Mouse (Mus musculus) limb, embryonic 14.5 days (tissue): ENCODE measurements around the gene Frmd4b. TPM values are rescaled to one million over a fixed set of nuclear protein-coding genes. Genes with fewer than 3 reads are reported as not detected.

Experiments used
- ATAC-seq: fragments of 200-750 bp; cut with Nextera tagmentation; 2 replicates; pipeline ENCODE4 v1.8.0; 2017; ENCODE audit warnings: low read depth, moderate number of reproducible peaks, moderate TSS enrichment; ENCODE audit not compliant: low FRiP score
- DNase-seq: peaks from one replicate; pipeline ENCODE4 v3.0.0-alpha.2; 2015; ENCODE audit warnings: low spot score
- H3K27ac ChIP-seq: fragments of 300-500 bp; sonication (generic); replicated peaks from 2 replicates; pipeline ENCODE4 v1.5.1; 2014; ENCODE audit warnings: low read depth, mild to moderate bottlenecking, low read length, moderate library complexity, mixed read lengths
- H3K27me3 ChIP-seq: fragments of 300-500 bp; sonication (generic); 2 replicates; pipeline ENCODE4 v1.6.1; 2014; ENCODE audit warnings: low read length, mixed read lengths; ENCODE audit not compliant: control insufficient read depth, insufficient read depth
- H3K36me3 ChIP-seq: fragments of 300-500 bp; sonication (generic); 2 replicates; pipeline ENCODE4 v1.6.1; 2014; ENCODE audit warnings: mild to moderate bottlenecking, low read length, moderate library complexity, mixed read lengths; ENCODE audit not compliant: control insufficient read depth, insufficient read depth
- H3K4me1 ChIP-seq: fragments of 300-500 bp; sonication (generic); 2 replicates; pipeline ENCODE4 v1.6.1; 2014; ENCODE audit warnings: antibody characterized with exemption, low read length, mixed read lengths; ENCODE audit not compliant: control insufficient read depth, insufficient read depth
- H3K4me2 ChIP-seq: fragments of 300-500 bp; sonication (generic); replicated peaks from 2 replicates; pipeline ENCODE4 v1.6.1; 2014; ENCODE audit warnings: low read depth, mild to moderate bottlenecking, low read length, moderate library complexity; ENCODE audit not compliant: severe bottlenecking
- H3K4me3 ChIP-seq: fragments of 300-500 bp; sonication (generic); replicated peaks from 2 replicates; pipeline ENCODE4 v1.5.1; 2014; ENCODE audit warnings: low read length
- H3K9ac ChIP-seq: fragments of 300-500 bp; sonication (generic); 2 replicates; pipeline ENCODE4 v1.6.1; 2014; ENCODE audit warnings: mild to moderate bottlenecking, low read depth, low read length, moderate library complexity; ENCODE audit not compliant: severe bottlenecking
- H3K9me3 ChIP-seq: fragments of 300-500 bp; sonication (generic); 2 replicates; pipeline ENCODE4 v1.6.1; 2016; ENCODE audit warnings: low read length; ENCODE audit not compliant: control insufficient read depth
- POLR2A ChIP-seq: fragments of 200-500 bp; IDR thresholded peaks from 2 replicates; pipeline ENCODE4 v1.8.0; 2012; ENCODE audit warnings: inconsistent platforms, mild to moderate bottlenecking, moderate library complexity, borderline replicate concordance; ENCODE audit not compliant: insufficient read depth, insufficient read length; ENCODE audit errors: extremely low read depth
- WGBS: fragments of 180-500 bp; shearing (Covaris S2); extraction: QIAGEN DNeasy Blood & Tissue Kit; methylation state at CpG from one replicate; pipeline ENCODE4 v1.1.7; 2014; 5-methylcytosine and 5-hydroxymethylcytosine counted together
- polyA plus RNA-seq, 2 experiments: library from polyadenylated mRNA; depleted of rRNA in 1 of 2; stranded (reverse) in 1 of 2; unstranded in 1 of 2; fragments of >200 nt; fragmentation: Nextera tagmentation in 1 of 2; extraction: Ambion mirVana in 1 of 2; gene quantifications; 2 replicates each; pipeline versions ENCODE4 v1.2.1 to v1.2.3; 2012 to 2014

Gene Frmd4b
- polyA plus RNA-seq, 2 experiments: 13.9 to 14.1 TPM

- Histone ChIP-seq H3K27ac (no peak overlapping the region), H3K4me1 (0 out of 2 replicates have a peak, but pooled peaks cover 19% of the 10 kb centered on the region), H3K4me2 (peak overlapping the region; percentile 19; the same call in 1 of the 2 replicates), H3K27me3 (no peaks in the 10 kb centered on the region), H3K9ac (no peak overlapping the region), H3K9me3 (no peaks in the 10 kb centered on the region), H3K36me3 (no peaks in the 10 kb centered on the region), H3K4me3 (no peak overlapping the region)
- ATAC-seq (no peak), DNase-seq (peak; percentile 40)
- 33% methylated on average over 4 of the region's 4 CpGs for WGBS
- no peak for TF ChIP-seq POLR2A
These were observed 341.0 kb downstream of the Frmd4b start for GRCm38 (mm10) chr6:97276366-97276765.

- Histone ChIP-seq H3K36me3 (no peaks in the 10 kb centered on the region), H3K4me1 (0 out of 2 replicates have a peak, but pooled peaks cover 19% of the 10 kb centered on the region), H3K27ac (no peak overlapping the region), H3K9ac (no peak overlapping the region), H3K9me3 (no peaks in the 10 kb centered on the region), H3K4me2 (0 out of 2 replicates have a peak overlapping the region, but pooled peaks have one; percentile 19), H3K27me3 (no peaks in the 10 kb centered on the region), H3K4me3 (no peak overlapping the region)
- no peak for TF ChIP-seq POLR2A
- ATAC-seq (no peak), DNase-seq (no peak)
- 38% methylated on average over 4 of the region's 4 CpGs for WGBS
These were observed 341.6 kb downstream of the Frmd4b start for GRCm38 (mm10) chr6:97275760-97276159.

GRCm38 (mm10) chr6:97273777-97274176 lies 343.6 kb downstream of the Frmd4b start:
- DNase-seq (no peak), ATAC-seq (no peak)
- Histone ChIP-seq H3K9me3 (no peaks in the 10 kb centered on the region), H3K9ac (no peak overlapping the region), H3K27me3 (no peaks in the 10 kb centered on the region), H3K4me1 (0 out of 2 replicates have a peak, but pooled peaks cover 19% of the 10 kb centered on the region), H3K36me3 (no peaks in the 10 kb centered on the region), H3K4me3 (no peak overlapping the region), H3K27ac (no peak overlapping the region), H3K4me2 (no peak overlapping the region)
- 86% methylated on average over 3 of the region's 3 CpGs for WGBS
- no peak for TF ChIP-seq POLR2A

GRCm38 (mm10) chr6:97273058-97273710 lies 344.2 kb downstream of the Frmd4b start:
- no peak for TF ChIP-seq POLR2A
- no peak overlapping the region for H3K9ac ChIP-seq
- no peaks in the 10 kb centered on the region for H3K27me3 ChIP-seq
- H3K9me3 ChIP-seq: no peaks in the 10 kb centered on the region
- no peak overlapping the region for H3K27ac ChIP-seq
- no peaks in the 10 kb centered on the region for H3K36me3 ChIP-seq
- 0 out of 2 replicates have a peak, but pooled peaks cover 15% of the 10 kb centered on the region for H3K4me1 ChIP-seq
- WGBS: 82% methylated on average over 16 of the region's 16 CpGs
- ATAC-seq (no peak), DNase-seq (no peak)
- H3K4me3 ChIP-seq: no peak overlapping the region
- H3K4me2 ChIP-seq: no peak overlapping the region

GRCm38 (mm10) chr6:97272349-97272748 lies 345.0 kb downstream of the Frmd4b start:
- Histone ChIP-seq H3K9ac (no peak overlapping the region), H3K4me3 (no peak overlapping the region), H3K4me1 (0 out of 2 replicates have a peak, but pooled peaks cover 13% of the 10 kb centered on the region), H3K27me3 (no peaks in the 10 kb centered on the region), H3K36me3 (no peaks in the 10 kb centered on the region), H3K27ac (no peak overlapping the region), H3K9me3 (no peaks in the 10 kb centered on the region), H3K4me2 (no peak overlapping the region)
- WGBS: 53% methylated on average over 2 of the region's 2 CpGs
- no peak for TF ChIP-seq POLR2A
- ATAC-seq: no peak
- DNase-seq: no peak
